Mouse (Mus musculus): ENCODE results near the gene Slc38a8.

- TF ChIP-seq GATA1 (IDR thresholded peaks at IDR 0.05; ENCODE audit: borderline replicate concordance, low read length) (no peak), FLI1 (IDR thresholded peaks at IDR 0.05; ENCODE audit: low read length) (no peak)
Observed at GRCm38 (mm10) chr8:119503191-119503767, 1.8 kb upstream of the Slc38a8 start.

Data from megakaryocyte, embryonic 14.5 days (primary cell).